Mouse (Mus musculus) urinary bladder, adult 18-20 months (tissue): ENCODE measurements around the gene Prkcd.

Source experiments
- DNase-seq, 2 experiments: peaks; one replicate each; pipeline ENCODE4 v3.0.0; 2022; ENCODE audit warnings: low spot score in 2 of 2, mixed read lengths in 2 of 2

The Prkcd gene

DNA sequence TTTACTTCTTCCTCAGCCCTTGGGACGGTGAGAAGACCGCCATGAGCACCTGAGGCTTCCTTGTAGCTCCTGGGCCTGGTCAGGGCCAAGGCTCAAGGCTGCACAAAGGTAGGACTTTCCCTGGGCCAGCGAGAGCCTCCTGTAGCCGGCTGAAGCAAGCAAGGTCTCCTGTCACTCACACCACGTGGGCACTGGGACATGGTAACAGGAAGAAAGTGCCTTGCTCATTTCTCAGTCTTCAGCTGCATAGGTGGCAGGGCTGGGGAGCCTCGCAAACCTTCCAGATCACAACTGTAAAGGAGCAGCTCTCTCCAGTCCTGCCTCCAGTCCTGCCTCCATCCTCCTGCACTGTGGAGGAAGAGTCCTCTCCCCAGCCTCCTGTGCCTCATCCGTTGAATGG is 50.2 kb downstream of the Prkcd start:
- DNase-seq = no peak

DNA sequence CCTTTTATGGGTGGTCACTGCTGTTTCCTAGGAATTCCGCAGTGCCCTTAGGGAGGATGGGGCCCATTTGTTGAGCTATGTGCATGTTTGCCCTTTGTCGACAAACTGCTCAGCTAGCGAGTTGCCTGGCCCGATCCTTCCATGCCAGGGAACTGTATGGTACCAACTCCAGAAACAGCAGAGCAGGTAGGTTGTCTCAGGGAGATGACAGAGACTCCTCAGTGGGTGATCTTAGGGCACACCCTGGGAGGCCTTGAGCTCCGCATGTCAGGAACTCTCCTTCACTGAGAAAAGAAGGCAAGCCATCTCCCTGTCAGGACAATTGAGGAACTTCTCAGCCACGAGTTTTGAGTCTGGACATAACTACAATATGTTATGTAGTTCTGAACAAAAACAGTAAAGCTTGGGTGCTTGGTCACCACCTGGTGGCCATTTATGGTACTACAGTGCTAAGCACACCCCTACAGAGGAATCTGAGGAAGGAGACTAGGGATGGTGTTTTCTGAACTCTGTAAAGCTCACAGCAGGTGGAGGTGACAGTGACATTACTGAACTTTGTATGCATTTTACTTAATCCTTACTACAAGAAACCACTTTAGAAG is 51.9 kb downstream of the Prkcd start:
- peak; percentile 46 to 61 for DNase-seq

DNA sequence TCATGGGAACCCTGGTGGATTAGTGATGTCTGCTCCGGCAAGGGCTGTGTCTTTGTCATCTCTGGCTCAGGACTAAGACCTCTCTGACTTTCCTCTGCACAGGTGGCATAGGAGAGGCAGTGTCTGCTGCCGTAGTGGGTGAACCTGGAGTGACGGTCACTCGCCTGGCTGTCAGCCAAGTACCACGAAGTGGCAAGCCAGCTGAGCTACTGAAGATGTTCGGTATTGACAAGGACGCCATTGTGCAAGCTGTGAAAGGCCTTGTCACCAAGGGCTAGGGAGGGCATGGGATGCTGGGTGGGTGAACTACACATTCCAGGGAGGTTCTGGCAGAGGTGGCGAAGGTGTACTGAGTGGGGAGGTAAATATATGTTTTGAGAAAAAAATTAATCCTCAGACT is 52.8 kb downstream of the Prkcd start:
- no peak for DNase-seq

DNA sequence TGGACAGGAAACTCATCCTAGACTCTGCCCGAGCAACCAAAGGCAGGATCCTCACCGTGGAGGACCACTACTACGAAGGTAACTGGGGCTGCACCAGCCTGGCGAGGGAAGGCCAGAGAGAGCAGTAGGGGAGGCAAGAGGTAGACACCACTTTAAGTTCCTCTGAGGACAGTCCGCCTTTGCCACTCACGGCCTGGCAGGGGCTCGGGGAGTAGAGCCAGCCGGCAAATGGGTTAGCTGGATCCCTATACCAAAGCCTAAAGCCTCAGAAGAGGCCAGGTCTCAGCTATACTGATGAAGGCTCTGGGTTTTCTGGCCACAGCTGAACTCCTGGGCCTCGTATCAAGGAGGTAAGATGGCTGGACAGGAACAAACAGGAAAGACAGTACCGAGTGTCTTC is 53.8 kb downstream of the Prkcd start:
- DNase-seq = no peak

DNA sequence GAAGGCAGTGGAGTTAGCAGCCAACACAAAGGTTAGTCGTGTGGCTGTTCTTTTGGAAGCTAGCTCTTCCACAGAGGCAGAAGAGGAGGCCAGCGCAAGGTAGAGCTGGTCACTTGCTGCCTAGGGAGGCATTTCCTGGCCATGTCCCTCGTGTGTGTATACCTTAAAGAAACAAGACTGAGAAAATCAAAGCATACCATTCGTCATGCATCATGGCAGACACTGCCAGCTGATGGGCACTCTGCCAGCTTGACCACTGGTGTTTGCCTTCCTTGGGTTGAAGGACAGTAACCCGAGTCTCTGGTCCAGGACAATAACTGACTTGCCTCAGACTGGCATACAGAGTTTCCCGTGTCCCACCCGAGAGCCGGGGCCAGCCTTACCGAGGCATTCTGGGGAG is 55.7 kb downstream of the Prkcd start:
- no peak for DNase-seq

DNA sequence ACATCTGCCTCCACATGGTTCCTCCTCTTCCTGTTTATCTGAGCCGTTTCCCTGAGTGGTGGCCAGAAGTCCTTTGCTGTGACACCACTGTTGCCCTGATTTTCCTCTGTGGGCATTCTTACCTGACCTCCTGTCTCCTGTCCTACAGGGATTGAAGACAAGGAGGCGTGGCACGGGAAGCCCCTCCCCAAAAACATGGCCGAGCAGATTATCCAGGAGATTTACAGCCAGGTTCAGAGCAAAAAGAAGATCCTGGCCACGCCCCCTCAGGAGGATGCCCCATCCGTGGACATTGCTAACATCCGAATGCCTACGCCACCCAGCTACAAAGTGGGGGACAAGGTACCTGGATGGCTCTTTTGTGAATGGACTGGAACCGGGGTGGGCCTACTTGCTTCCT is 58.0 kb downstream of the Prkcd start:
- DNase-seq = no peak

DNA sequence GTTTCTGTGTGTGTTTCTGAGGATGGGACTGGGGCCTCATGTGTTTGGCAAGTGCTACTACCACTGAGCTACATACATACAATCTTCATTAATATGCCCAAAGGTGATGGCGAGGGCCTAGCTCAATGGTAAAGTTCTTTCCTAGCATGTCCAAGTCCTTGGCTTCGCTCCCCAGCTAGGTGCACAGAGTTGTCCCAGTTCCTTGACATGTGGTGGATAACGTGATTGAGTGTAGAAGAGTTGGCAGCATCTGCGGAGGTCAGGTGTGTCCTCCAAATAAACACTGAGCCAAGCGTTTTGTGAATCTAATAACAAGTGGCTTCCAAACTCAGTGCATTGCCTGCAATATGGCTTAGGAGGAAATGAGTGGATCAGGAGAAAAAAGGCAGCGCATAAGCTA is 59.7 kb downstream of the Prkcd start:
- DNase-seq = no peak

DNA sequence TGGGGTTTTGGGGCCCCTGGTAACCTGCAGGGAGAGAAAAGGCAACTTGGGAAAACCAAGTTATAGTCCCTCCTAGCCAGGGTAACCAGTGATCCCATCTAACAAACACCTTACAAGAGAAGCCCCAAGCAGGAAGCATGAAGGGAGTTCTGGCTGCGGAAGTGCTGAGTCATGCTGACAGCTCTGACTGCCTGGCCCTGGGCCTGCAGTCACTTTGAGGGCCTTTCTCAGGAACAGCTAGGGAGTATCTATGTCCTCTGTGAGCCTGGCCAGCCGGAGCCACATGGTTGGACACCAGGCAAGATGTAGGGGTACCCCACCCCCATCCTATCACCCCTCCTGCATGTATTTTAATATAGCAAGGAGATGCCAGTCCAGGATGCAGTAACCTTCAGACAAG is 61.6 kb downstream of the Prkcd start:
- peak; percentile 34 to 36 for DNase-seq

DNA sequence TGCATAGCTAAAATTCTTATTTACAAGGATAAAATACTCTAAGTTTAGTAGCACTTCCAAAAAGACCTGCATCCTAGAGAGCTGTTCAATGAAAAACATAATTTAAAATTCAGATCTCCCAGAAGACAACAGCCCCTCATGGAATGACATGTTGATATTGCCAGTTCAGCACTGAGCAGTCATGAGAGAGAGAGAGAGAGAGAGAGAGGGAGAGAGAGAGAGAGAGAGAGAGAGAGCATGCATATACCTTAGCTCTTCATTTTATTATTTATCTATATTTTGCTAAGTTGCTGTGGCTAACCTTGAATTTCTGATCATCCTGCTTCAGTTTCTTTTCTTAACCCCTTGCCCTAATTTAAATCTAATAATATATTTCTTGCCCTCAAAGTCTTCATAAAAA is 63.7 kb downstream of the Prkcd start:
- no peak for DNase-seq

DNA sequence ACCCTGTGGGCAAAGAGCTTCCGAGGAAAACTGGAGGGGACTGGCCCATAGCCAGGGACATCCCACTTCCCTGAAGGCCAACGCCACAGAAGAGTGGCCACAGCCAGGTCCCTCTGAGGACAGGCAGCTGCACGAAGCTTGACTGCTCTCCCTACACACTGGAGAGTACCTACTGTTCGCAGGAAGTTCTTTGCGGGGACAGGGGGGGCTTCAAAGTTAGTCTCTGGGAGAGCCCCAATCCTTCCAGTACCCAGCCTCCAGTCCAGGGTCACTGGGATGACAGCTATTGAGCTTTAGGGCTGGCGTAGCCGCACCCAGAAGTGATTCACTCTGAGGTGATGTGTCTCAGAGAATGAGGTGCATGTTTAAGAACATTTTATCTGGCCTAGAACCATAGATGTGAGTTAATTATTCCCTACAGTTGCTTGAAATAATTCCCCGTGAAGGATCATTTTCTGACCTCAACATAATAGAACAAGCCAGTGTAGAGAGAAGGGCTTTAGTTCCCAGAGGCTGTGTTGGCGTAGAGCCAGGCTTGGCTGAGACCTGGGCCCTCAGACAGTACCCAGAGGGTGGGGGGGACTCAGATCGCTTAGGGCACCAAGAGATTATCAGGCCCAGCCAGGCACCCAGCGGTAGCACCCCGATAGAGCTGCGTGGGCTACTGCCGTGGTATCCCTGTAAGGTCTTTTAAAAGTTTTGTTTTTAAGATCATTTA is 64.4 kb downstream of the Prkcd start:
- no peak for DNase-seq

DNA sequence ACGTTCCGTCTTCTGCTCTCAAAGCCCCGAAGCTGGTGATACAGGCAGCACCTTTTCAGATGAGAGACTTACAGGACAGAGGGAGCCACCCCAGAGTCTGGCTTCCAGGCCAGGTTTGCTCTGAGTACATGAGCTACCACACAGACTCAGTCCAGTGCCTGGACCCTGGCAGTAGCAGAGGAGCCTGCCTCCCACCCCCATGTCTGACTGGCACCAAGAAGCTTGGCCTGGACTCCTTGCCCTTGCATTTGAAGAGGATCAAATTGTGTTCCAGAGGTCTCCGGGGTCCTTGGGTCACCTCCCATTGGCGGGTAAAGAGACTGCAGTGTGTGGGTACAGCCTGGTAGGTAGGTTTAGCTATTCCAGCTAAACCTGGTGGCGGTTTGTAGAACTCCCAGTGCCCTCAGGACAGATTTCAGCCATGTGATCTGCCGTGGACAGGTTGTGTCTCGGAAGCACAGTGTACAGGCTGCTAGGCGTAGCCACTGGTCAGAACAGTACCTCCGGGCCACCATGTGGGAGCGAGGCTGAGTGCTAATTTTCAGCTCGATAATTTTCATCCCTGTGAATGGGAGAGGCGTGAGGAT is 65.1 kb downstream of the Prkcd start:
- DNase-seq = no peak

DNA sequence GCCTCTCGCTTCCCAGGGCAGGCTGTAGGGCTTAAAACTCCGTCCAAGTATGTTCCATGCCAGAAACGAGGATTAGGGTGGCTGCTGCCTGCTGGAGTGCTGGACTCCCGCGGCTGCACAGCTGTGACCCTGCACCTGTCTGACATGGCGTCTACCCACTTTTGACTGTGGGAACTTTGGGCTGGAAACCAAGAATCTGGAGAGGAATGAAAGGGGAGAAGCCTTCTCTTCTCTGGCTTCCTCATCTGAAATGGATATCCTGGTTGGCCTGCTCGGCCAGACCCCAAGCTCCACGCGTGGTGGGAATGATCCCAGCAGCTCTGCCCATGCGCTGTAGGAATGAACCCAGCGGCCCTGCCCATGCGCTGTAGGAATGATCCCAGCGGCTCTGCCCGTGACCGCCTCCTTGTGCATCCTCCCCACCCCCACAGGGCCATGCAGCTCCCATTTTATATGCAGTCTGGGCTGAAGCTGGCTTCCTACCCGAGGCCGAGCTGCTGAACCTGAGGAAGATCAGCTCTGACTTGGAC is 66.6 kb downstream of the Prkcd start:
- no peak for DNase-seq

DNA sequence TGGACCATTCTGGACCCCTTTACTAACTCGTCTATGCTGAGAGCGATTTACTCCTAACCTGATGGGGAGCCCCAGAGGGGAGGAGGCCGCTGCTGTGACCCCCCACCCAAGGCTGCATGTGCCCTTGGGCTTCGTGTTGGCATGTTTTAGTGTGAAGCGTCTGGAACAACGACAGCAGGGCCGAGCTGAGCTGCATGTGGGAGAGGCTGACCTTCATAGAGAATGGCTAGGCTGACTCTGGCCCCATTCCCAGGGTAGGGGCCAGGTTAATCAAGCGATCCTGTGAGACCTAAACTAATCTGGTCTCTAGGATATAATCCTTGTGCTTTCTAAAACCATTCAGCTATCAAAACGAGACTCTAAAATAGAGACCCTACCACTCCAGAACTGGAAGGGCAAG is 68.3 kb downstream of the Prkcd start:
- DNase-seq = no peak

DNA sequence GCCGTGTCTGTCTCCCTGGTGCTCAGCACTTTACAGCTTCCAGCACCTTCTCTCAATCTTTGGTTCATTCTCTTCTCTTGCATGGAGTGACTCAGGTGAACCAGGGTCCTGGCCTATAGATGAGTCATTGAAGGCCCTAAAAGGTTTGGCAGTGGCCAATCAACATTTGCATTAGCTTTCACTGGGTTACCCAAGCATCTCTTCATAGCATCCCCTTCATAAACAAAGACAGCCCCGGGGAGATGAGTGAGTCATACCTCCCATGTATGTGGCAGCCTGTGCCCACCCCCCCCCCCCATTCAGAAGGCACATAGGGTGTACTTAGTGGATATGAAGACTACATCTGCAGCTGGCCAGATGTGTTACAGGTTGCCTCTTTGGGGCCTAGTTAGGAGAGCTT is 69.4 kb downstream of the Prkcd start:
- no peak for DNase-seq

DNA sequence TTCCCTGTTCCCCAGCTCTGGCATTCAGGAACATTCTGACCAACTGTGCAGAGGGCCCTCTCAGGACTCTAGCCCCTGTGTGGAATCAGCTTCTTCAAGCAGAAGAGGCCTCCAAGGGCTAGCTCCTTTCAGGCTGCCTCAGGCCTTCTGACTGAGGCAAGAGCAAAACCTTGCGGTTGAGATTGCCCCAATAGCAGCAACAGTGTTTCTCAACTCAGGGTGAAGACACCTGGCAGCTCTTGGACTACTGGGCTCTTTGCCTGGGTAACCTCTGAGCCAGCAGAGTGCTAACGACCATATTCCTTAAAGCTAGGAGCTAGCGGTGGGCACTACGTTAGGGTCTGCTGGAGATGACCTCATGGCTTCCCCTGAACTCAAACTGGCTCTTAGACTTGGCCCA is 72.8 kb downstream of the Prkcd start:
- DNase-seq = no peak

DNA sequence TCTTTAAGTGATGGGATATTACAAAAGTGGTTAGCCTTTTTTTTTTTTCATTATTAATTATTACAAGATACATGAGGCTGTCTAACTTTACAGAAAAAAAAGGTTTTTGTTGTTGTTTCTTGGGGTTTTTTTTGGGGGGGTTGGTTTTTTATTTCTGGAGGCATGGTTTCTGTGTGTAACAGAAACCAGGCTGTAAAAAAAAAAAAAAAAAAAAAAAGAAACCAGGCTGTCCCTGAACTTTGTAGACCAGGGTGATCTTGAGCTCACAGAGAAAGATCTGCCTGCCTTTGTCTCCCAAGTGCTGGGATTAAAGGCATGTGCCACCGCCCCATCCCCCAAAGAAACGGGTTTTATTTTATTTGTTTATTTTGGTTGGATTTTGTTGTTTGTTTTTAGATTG is 74.0 kb downstream of the Prkcd start:
- DNase-seq = no peak

DNA sequence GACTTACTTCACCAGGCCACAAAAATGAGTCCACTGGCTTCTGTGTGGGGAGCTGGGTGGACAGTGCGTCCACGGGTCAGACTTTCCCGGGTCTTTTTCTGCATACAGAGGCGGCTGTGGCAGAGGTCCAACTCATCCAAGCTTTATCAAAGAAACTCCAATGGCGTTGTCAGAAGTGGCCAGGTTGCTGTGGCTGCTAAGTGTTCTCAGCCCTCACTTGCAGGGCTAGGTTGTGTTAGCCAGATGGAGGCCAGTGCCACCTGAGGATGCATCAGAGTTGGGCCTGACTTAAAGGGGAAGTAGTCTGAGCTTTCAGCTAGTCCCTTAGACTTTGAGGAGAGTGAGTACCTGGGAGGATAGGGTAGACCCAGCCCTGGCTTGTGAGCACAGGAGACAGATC is 74.5 kb downstream of the Prkcd start:
- DNase-seq = no peak

DNA sequence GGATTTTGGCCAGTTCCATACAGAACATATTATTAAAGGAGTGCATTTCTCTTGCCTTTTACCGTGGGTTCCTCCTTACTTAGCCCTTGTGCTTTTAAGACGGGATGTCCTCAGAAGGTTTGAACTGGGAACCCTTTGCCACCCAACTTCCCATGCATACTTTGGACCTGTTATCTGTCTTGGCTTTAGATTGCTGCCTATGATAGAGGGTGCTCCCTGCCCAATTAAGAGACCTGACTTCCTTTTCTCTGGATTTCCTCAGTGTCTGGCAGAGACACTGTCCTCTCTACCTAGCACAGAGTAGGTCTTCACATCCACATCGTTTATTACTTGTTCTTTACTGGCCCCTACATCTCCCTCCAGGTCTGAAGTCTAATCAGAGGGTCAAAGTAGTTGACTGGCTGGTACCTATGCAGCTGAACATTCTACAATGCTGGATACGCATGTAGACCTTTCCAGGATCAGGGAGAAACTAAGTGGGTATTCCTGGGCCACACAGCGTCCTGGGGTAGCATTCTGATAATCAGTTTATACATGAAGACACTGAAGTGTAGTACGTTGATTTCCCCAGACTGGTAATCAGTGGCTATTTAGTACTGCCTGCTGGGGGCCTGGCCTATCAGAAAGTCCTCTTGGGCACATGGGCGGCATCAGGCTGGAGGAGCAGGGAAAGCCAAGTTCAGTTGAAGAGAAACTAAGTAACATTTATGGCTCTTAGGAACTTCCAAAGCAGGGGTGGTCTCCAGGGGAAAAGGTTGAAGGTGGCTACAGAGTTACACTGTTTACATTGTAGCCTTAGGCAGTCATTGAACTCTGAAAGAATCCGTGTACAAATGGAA is 75.6 kb downstream of the Prkcd start:
- DNase-seq = no peak

DNA sequence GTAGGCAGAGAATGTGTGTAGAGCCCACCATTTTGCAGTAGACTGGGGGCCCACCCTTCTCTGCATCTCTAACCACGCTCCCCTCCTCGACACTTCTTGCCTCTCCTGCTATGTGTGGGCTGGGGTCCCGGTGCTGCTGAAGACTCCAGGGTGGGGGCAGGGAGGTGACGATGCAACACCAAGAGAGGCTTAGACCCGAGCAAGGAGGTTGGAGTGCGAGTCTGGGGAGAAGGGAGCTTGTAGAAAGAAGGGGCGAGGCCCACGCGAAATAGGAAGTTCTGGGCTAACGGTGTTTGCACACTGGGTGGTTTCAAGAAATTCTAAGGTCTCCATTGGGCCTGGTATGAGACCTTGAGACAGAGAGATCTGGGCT is 76.2 kb downstream of the Prkcd start:
- no peak for DNase-seq

DNA sequence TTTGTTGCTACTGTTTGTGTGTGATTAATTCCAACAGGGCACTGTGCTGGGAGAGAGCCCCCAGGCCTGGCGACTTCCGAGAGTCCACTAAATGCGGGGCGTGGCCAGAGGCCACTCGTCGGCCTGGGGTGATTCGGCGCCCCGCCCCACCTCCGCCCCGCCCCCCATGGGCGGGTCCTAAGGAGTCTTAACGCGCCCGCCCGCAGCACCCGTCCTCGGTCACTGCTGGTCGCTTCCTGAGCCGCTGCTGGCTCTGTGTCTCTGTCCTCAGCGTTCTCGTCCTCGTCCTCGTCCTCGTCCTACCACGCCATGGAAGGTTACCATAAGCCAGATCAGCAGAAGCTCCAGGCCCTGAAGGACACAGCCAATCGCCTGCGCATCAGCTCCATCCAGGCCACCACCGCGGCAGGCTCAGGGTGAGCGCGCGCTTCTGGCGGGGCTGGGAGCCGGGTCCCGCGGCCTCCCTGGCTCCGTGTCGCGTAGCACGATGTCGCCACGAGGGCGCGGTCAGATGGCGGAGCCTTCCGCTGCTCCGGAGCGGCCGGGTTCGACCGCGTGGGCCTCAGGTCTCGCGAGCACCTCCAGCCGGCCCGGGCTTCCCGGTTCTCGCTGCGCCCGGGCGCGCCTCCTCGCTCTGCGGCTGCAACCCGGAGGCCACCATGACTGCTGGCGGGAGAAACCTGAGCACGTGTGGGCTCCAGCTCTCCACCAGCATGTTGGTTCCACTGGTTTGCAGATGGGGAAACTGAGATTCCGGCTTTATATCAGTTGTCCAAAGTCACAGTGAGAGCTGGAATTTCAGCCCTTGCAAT is 76.8 kb downstream of the Prkcd start:
- DNase-seq = peak; percentile 91 to 95

DNA sequence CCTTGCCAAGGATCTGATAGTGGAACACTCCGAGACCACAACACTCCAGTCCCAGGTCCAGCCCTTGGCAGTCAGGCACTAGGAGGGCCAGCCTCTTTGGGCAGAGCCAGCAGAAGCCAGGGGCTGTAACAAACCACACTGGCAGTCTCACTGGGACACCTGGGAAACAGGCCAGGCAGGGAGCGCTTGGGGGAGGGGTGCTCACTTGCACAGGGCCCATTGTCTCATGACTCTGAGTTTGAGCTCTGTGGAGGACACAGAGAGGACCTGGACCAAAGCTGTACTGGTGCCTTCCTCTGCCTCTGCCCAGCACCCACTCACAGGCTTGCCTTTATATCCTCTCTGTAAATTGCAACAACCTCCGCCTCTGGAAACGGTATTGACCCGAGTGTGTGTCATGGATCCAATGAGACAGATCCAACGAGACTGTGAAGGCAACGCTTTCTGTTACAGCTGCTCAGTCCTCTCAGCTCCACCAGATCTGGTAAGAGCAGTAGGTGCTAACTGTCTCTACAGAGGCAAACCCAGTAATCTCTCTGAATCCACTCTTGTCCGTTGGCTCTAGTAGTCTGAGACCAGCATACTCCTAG is 77.8 kb downstream of the Prkcd start, which contains the start of gene Tkt:
Gene Tkt (plus strand): TSS at position 229 of the 590 bp plus-strand sequence.
- DNase-seq = peak; percentile 29 to 47
